Mouse (Mus musculus): ENCODE data around the gene Mip.
A peak's percentile ranks its signal among the peaks of the same experiment; 100 is the strongest.
"Not testable (repeated sequence)": the region's sequence is repeated elsewhere in the genome, so short reads cannot be mapped to it uniquely, and the experiment has no call there.

The Mip gene

GRCm38 (mm10) chr10:128225538-128225937 lies at the start of gene Mip:
Gene Mip, plus strand, starts transcription at chr10:128225838.
- ATAC-seq (ENCODE audit: low TSS enrichment): no peak

GRCm38 (mm10) chr10:128175996-128176755 lies 49.5 kb upstream of the Mip start:
- ATAC-seq (ENCODE audit: low TSS enrichment): peak; percentile 92

GRCm38 (mm10) chr10:128177316-128177715 lies 48.3 kb upstream of the Mip start:
- ATAC-seq (ENCODE audit: low TSS enrichment): no peak

- no peak for ATAC-seq (ENCODE audit: low TSS enrichment)
Measured at GRCm38 (mm10) chr10:128179989-128180388, 45.6 kb upstream of the Mip start, which contains the start of gene Rbms2. Gene Rbms2, minus strand, starts transcription at chr10:128180297.

- ATAC-seq (ENCODE audit: low TSS enrichment): no peak
Measured at GRCm38 (mm10) chr10:128184296-128184695, 41.3 kb upstream of the Mip start.

GRCm38 (mm10) chr10:128185277-128185940 lies 40.2 kb upstream of the Mip start:
- ATAC-seq (ENCODE audit: low TSS enrichment): no peak

- no peak; the same call in 1 of the 2 replicates for ATAC-seq (ENCODE audit: low TSS enrichment)
Measured at GRCm38 (mm10) chr10:128185959-128186358, 39.7 kb upstream of the Mip start.

GRCm38 (mm10) chr10:128187181-128187605 lies 38.4 kb upstream of the Mip start:
- ATAC-seq (ENCODE audit: low TSS enrichment): no peak

GRCm38 (mm10) chr10:128188242-128188877 lies 37.3 kb upstream of the Mip start:
- no peak; the same call in 1 of the 2 replicates for ATAC-seq (ENCODE audit: low TSS enrichment)

GRCm38 (mm10) chr10:128191472-128191871 lies 34.2 kb upstream of the Mip start:
- no peak for ATAC-seq (ENCODE audit: low TSS enrichment)

- ATAC-seq (ENCODE audit: low TSS enrichment): not testable (repeated sequence)
Measured at GRCm38 (mm10) chr10:128192030-128192766, 33.4 kb upstream of the Mip start.

- ATAC-seq (ENCODE audit: low TSS enrichment): no peak
Measured at GRCm38 (mm10) chr10:128193113-128193512, 32.5 kb upstream of the Mip start.

- ATAC-seq (ENCODE audit: low TSS enrichment): peak; percentile 95
Measured at GRCm38 (mm10) chr10:128194024-128194550, 31.6 kb upstream of the Mip start, which contains the start of gene Gls2. Gene Gls2, plus strand, starts transcription at chr10:128194457.

- ATAC-seq (ENCODE audit: low TSS enrichment): peak; percentile 78
Measured at GRCm38 (mm10) chr10:128194551-128195461, 30.8 kb upstream of the Mip start.

GRCm38 (mm10) chr10:128201856-128202255 lies 23.8 kb upstream of the Mip start:
- ATAC-seq (ENCODE audit: low TSS enrichment): no peak

- no peak for ATAC-seq (ENCODE audit: low TSS enrichment)
Measured at GRCm38 (mm10) chr10:128204941-128205340, 20.7 kb upstream of the Mip start.

GRCm38 (mm10) chr10:128208326-128208725 lies 17.3 kb upstream of the Mip start:
- no peak for ATAC-seq (ENCODE audit: low TSS enrichment)

GRCm38 (mm10) chr10:128209311-128210009 lies 16.2 kb upstream of the Mip start:
- no peak for ATAC-seq (ENCODE audit: low TSS enrichment)

- no peak for ATAC-seq (ENCODE audit: low TSS enrichment)
Measured at GRCm38 (mm10) chr10:128210131-128210530, 15.5 kb upstream of the Mip start.

- ATAC-seq (ENCODE audit: low TSS enrichment): no peak
Measured at GRCm38 (mm10) chr10:128210954-128211353, 14.7 kb upstream of the Mip start.
